Mouse (Mus musculus): ENCODE measurements at regions not wholly inside any gene's neighbourhood (a gene's known extent, or its start where the extent isn't known, plus 50 kb on each side); places are given as distances from the start of the nearest gene placed in this dataset.

DNA sequence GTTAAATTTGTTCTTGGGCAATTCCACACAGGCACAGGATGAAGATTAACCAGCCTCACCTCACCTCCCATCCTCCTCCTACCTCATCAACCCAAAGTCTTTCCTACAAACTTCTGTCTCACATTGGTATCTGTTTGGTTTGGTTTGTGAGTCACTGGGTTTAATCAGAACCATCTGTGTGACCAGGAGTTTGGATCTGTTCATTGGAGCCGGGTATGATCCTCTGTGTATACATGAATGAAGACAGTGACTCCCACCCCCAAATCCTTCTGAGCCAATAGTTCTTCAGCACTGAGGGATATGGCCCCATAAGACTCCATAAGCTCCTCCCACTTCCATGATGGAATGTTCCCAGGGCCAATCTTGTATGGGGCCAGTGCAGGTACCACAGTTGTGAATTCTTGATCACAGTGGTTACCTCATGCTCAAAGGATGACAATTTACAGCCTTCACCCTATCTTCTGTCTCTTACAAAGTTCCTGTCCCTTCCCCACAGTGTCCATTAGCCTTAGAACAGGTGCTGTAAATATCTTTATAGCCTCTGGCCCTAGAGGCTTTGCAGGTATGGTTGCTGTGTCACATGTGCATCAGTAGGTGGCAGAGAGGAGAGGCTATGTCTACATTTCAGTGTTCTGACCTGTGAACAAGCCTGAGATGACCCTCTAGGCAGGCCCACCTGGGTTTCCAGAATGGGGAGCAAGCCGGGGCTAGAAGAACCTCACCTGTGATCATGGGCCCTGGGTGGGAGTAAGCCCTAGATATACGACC is 192.5 kb downstream of the Xxylt1 start:
- Histone ChIP-seq H3K4me1 (ENCODE audit: control insufficient read depth, insufficient read depth, insufficient read length, low read length) (peaks cover 5% of the 10 kb centered on the region; the same call in 1 of the 2 replicates), H3K4me3 (ENCODE audit: insufficient read depth, low read depth, low read length) (no peak overlapping the region), H3K27ac (replicated peaks; ENCODE audit: low read depth, low read length) (no peak overlapping the region)

DNA sequence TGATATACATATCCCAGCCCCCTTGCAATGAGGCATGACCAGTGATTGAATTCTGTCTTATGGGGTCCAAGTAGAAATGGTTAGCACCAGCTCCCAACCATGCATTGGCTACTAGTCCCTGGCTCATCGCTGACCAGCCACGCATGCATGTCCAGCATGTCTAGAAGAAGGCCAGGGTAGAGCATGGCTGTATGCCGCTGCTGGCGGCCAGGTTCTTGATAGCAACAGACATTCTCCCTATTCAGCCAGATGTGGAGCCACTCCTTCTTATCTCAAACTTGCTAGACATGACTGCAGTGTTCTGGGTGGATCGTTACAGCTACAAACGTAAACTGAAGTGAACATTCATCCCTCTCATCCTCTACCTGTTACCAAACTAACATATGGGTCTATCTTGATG is 188.6 kb downstream of the Xxylt1 start:
- Histone ChIP-seq H3K4me3 (ENCODE audit: insufficient read depth, low read depth, low read length) (no peak overlapping the region), H3K27ac (replicated peaks; ENCODE audit: low read depth, low read length) (no peak overlapping the region), H3K4me1 (ENCODE audit: control insufficient read depth, insufficient read depth, insufficient read length, low read length) (no peaks in the 10 kb centered on the region)

DNA sequence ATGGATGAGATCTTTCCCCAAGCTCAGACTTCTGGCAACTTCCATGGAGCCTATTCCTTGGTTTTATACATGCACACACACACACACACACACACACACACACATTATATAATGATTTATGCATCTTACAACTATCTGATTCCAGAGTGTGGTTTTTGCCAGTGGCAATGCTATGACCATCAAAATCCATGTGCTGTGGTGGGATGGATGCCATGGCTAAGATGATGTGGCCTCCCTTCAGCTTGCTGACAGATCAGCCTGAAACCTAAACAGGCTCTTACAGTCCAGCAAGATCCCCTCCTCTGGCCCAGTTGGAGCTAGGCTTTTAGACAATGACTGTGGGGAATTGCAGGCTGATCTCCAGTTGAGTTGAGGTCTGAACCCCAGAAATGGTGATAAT is 187.1 kb downstream of the Xxylt1 start:
- H3K27ac ChIP-seq (replicated peaks; ENCODE audit: low read depth, low read length) = no peak overlapping the region
- H3K4me3 ChIP-seq (ENCODE audit: insufficient read depth, low read depth, low read length) = no peak overlapping the region
- H3K4me1 ChIP-seq (ENCODE audit: control insufficient read depth, insufficient read depth, insufficient read length, low read length) = no peaks in the 10 kb centered on the region

DNA sequence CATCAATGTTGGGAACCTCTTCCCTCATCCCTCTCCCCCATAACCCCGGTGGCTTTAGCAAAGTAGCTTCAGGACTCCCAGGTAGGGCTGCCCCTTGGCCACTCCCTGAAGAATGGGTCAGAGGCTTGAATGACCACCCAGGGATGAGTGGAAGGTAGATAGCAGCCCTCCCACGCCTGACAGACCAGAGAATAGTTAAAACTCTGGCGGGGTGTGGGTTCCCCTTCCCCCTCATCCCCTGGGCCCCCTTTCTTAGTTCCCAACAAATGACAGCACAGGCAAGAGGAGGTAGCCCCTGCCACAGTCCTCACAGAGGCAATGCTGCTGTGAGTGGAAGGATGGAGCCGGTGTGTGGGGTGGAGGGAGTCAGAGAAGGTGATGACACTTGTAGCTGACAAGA is 186.2 kb downstream of the Xxylt1 start:
- Histone ChIP-seq H3K27ac (replicated peaks; ENCODE audit: low read depth, low read length) (no peak overlapping the region), H3K4me3 (ENCODE audit: insufficient read depth, low read depth, low read length) (no peak overlapping the region)

DNA sequence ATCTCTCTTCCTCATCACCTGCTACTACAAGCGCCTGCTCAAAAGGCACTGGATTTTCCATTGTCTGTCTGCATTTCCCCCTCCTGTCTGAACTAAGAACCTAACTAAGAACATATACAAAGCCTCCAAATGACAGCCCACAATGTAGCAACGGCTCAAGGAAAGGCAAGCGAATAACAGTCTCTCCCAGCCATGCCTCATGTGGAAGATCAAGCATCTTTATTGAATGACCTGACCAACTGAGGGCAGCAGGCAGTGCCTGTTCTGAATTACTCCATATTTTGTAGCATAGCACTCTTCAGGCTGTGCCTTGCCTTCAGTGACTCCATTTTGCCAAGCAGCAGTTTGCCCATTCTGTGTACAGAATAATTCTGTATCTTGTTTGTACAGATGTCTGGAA is 183.9 kb downstream of the Xxylt1 start:
- no peaks in the 10 kb centered on the region for H3K4me1 ChIP-seq (ENCODE audit: control insufficient read depth, insufficient read depth, insufficient read length, low read length)

More for the DNA sequence above, 186.2 kb downstream of the Xxylt1 start:
- H3K4me1 ChIP-seq (ENCODE audit: control insufficient read depth, insufficient read depth, insufficient read length, low read length) = no peaks in the 10 kb centered on the region

DNA sequence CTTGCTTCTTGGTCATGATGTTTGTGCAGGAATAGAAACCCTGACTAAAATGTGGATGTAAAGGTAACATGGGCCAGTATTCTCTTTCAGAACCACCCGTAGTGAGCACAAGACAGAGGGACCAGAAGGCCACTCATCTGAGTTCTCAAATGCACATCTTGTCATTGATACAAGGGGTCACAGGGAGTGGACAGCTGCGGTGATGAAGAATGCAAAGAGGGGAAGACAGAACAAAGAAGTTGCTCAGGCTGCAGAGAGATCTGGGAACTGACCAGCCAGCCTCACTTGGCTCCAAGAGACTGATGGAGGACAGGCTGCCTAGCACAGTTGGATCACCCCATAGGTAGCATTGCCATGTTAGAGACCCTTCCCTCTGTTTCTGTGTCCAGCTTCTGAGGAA is 181.1 kb downstream of the Xxylt1 start:
- Histone ChIP-seq H3K27ac (replicated peaks; ENCODE audit: low read depth, low read length) (no peak overlapping the region), H3K4me1 (ENCODE audit: control insufficient read depth, insufficient read depth, insufficient read length, low read length) (no peaks in the 10 kb centered on the region)

More for the DNA sequence above, 183.9 kb downstream of the Xxylt1 start:
- Histone ChIP-seq H3K4me3 (ENCODE audit: insufficient read depth, low read depth, low read length) (no peak overlapping the region), H3K27ac (replicated peaks; ENCODE audit: low read depth, low read length) (no peak overlapping the region)

DNA sequence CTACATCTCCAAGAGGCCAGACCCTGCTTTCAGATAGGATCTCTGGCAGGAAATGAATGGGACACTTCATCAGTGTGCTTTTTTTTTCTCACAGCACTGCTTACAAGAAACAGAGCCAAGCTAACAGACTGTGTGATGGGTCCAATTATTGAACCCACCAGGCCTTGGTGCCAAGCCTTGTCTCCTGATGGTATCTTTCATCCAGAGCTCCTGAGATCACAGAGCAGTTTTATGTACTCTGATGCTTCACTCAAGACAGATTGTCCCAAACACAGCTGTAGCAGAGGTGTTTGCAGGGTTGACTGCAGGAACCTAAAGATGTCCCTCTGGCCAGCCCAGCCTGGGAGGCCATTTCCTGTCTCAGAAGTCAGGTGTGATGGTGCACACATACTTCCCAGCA is 179.9 kb downstream of the Xxylt1 start:
- Histone ChIP-seq H3K4me3 (ENCODE audit: insufficient read depth, low read depth, low read length) (no peak overlapping the region), H3K4me1 (ENCODE audit: control insufficient read depth, insufficient read depth, insufficient read length, low read length) (no peaks in the 10 kb centered on the region), H3K27ac (replicated peaks; ENCODE audit: low read depth, low read length) (no peak overlapping the region)

More for the DNA sequence above, 181.1 kb downstream of the Xxylt1 start:
- no peak overlapping the region for H3K4me3 ChIP-seq (ENCODE audit: insufficient read depth, low read depth, low read length)
